Mouse (Mus musculus) ovary, postnatal 36 days (tissue): ENCODE measurements at regions not wholly inside any gene's neighbourhood (a gene's known extent, or its start where the extent isn't known, plus 50 kb on each side); places are given as distances from the start of the nearest gene placed in this dataset.

ENCODE experiments used
- DNase-seq: peaks from one replicate; pipeline ENCODE4 v3.0.0; 2022; ENCODE audit warnings: low spot score, mixed read lengths

DNA sequence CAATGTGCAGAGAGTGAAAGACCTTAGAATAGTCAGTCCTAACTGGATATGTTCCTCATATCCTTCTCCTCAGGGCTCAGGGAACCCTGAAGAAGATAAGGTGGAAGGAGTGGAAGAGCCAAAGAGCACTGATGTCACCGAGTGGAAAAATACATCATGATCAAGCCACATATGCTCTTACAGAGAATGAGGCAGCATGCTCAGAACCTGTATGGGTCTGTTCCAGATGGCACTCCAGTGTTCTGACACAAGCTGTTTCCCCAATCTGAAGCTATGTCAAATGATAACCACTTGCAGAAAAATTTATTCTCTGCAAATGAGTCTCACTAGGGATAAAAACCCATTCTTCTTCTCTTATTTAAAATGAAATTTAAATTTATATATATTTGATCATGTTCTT is 572.6 kb upstream of the Robo2 start:
- DNase-seq: no peak

DNA sequence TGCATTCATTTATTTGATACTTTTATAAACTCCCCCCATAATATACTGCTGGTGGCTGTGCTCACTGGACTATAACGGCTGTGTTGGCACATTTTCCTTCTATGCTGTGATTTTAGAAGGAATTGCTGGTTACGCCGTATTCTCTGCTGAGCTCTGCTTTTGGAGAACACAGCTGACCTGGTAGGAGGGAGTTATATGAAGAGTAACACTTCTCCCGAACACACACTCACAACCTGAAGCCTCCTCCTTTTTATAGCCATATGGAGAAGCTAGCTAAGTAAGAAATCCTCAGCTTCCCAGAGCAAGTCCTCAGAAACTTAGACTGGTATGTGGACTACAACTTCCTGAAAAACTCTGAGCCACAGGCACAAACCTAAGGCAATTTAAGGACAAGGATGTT is 554.5 kb upstream of the Robo2 start:
- DNase-seq: no peak

DNA sequence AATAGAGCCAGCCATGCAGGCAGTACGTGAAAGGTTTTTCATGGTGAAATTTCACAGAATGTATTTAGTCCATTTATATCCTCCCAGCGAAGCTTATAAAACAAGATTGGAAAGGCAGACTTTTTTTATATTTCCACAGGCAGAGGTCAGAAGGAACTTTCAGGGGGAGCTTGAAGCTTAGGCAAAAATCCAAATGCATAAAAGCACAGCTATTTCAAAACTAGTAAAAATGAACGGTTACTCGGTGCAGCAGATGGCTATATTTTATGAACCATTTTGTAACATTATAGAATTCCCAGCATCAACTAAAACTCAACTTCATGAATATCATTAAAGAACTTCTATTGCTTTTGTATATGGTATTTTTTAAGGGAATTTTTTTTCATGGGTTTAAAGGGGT is 518.1 kb upstream of the Robo2 start:
- DNase-seq: no peak

DNA sequence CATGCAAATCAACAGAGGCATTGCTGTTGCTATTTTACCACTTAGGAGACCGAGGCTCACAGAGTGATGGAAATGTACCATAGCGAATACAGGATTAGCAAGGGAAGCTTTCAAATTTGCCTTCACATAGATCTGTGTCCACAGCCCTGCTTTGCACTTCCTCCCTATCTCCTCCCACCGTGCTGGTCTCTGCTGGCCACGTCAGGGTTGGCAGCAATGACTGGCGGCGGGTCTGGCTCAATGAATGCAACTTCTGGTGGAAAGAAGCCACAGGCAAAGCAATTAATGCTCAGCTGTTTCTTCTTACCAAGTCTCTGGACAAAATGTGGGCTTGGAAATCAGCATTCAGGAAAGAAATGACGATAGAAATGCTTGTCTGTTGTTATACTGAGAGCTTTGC is 489.2 kb upstream of the Robo2 start:
- no peak for DNase-seq

DNA sequence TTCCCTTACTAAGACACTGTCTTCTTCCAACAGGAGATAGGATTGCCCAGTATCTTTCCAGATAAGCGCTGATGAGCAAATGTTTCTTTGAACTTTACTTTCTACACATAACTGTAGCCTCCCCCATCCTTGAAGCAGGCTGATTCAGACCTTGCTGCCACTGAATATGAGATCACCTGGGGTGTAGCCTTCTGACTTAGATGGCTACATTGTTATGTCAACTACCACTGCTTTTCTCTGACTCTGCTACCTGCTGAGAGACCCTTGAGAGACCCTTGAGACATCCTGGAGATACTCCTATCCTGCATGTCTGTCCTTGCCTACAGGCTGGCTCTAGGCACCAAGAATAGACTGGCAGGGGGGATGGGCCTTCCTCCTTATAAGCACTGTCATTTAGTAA is 476.1 kb upstream of the Robo2 start:
- no peak for DNase-seq

DNA sequence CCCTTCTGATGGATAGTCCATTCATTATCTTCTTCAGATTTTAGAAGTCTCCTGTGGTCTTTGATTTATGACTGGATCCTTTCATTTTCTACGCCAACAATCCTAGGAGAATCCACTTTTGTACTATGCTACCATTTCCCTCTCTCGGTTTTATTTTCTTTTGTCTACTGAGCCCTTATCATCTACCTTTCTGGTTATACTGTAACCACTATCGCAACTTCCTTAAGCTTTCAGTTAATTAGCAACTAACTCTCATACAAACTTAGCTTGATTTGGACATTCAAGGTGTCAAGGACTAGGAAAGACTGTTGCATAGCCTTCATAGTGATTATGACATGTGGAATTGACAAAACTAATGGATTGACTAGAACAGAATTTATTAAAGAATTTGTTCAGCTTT is 467.0 kb upstream of the Robo2 start:
- no peak for DNase-seq

DNA sequence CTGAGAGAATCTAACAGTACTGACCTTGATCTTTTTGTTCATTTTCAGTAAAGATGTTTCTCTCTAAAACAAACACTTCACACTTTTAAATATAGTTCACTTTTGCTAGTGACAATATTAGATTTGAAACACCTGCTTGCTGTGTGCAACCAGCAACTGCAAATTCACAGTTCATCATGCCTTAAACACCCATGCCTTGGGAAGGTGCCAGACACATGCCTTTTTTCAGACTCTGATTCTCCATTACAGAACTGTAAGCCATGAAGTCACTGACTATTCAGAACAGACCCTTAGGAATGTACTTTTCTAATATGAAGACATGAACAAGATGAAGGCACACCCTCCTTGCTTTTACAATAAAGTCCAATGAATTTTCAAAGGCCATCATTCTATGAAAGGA is 462.1 kb upstream of the Robo2 start:
- DNase-seq: no peak

DNA sequence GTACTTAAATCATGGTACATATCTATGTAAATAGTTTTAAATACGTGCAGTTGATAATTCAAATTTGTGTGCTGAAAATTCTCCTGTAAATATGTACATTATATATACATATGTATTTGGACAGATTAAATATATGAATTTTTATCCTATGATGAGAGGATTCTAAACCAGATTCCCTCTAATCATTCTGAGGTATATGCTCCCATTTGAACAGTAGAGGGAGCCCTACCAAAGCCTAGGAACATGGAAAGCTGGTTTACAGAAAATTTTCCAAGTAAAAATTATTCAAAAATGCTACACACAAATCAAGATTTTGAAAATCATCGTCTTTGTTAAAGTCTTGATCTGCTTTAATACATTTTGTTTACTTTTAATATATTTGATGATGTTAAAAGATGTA is 446.1 kb upstream of the Robo2 start:
- no peak for DNase-seq

DNA sequence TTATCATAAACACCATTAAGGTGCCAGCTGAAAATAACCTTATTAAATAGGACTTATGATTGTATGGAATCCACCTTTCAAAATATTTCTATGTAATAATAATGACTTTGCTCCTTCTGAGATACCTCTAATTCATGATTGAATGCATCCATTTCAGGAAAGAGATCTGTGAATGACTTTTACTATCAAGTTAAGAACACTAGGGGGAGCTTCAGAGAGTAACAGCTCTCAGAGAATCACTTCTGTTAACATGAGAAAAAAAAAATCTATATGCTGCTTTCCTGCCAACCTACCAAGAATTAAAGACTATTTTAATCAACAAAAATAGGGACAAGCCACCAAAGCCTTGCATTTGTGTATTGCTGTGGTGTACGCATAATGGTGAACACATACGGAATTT is 428.4 kb upstream of the Robo2 start:
- DNase-seq: no peak

DNA sequence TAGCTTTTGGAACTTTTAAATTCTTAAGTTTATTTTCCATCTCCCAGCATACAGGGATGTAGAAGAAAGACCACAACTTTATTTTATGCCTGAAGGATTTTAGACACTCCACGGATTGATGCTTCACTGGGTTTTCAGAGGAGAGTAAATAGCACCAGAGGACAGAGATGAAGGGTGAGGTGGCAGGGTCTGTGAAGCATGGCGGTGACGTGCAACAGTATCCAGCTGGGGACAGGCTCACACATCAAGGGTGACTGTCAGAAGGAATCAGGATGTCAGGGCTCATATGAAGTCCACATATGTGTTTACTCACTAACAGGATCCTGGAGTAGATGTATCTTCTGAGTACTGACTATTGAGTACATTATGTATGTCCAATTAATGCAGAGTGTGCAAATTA is 402.8 kb upstream of the Robo2 start:
- DNase-seq: no peak

DNA sequence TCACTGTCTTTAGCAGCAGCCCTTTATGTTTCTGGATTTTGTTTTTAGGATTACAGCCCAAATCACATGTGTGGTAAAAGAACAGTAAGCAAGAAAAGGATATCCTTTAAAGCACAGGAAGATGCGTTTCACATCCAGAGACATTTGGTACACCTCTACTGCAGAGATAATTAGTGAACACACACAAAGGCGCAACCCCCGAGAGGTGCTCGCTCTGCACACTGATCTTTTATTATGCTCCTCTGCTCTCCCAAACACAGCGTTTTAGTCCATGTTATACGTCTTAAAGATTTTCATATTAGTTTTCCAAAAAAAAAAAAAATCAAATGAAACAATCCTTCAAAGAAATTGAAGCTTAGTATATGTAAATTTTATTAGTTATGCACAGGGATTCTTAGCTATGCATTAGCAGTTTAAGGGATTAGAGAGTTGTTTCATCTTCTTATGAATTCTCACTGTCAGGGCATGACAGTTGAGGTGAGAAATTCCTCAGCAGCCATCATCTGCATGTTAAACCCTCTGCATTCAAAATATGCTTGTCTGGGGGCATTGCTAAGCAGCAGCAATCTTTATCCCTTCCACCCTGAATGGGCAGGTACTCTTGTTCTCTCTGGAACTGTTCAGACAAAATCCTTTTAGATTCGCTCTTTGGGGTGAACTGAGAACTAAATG is 397.7 kb upstream of the Robo2 start:
- no peak for DNase-seq

DNA sequence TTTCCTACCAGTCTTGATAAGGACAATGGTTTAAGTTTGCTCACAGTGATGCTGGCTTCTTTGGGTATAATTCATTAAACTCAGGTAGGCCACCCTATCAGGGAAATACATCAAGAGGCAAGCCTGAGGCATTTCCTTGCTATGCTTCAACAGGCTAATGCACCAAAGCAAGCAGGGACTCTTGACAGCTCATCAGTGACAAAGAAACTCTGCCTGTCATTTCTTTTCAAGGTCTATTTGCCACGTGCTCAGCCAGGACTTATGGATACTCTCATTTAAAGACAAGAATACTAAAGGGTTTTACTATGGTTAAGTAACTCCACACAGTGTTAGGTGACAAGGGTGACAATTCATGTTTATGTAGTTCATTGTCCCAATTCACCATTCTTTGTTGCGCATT is 395.1 kb upstream of the Robo2 start:
- no peak for DNase-seq

DNA sequence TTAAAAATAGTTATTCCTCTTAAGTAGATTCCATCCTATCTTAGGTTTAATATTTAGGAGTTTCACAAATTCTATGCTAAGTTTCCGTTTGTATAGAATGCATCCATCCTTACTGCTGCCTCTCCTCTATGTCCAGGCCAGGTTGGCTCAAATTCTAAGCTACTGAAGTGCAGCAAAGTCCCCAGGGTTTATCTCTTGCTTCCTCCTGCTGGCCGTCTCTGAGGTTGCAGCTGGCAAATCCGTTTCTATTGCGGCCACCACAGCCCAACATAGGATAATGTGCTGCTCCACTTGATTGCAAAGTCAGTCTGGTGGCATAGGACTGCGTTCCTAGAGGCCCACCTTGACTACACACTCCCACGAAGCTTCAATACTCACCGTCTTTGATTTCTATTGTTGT is 389.7 kb upstream of the Robo2 start:
- DNase-seq: peak; percentile 44

DNA sequence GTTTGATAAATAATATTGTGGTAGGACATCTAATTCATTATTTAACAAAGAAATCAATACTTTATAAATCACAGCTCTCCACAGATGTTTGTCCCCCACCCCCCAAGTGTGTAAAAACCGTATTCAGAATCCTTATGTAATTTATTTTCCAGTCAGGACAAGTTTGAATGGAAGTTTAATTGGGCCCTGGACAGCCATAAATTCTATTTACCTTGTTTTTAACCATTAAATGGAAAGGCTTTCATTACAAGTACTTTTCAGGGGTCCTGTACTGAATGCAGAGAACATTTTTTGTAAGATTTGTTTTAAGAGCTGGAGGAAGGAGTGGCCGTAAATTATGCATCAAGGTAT is 384.7 kb upstream of the Robo2 start:
- no peak for DNase-seq

DNA sequence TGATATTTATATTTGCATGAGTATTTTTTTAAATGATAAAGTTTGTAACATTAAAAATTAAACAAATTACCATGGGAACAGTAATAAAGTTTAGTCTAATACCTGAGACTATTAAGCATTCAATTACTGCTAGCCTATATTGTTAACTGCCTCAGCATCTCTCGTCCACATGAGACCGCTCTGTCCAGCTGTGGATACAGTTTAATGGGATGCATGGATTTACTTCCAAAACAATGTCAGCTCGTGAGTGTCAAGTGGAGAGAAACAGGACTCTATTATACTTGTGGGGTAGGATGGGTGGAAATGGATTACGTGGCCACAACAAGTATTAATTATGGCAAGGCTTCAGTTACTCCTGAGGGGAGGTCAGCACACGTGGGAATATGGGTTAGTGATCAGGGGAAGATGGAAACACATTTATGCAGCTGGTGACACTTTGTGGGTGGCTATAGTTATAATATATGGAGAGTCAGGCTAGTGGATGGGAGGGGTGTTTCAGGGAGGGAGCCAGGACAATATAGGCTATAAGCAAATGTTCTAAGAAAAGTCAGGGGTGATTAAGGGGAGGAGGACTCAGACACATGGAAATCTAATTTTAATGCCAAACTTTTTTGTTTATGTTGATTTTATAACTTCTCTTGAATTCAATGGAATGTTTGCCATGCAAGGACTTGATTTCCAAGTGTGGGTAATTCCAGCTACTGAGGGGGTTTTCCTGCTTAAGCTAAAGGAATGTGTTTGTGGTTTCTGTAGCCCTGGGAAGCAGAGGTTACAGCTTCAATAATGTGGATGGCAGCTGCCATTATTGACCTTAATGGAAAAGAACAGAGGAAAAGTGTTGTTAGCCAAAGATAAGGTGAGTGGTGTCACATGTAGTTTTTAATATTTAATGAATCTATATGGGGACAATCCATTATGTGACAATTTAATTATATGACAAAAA is 384.0 kb upstream of the Robo2 start:
- no peak for DNase-seq

DNA sequence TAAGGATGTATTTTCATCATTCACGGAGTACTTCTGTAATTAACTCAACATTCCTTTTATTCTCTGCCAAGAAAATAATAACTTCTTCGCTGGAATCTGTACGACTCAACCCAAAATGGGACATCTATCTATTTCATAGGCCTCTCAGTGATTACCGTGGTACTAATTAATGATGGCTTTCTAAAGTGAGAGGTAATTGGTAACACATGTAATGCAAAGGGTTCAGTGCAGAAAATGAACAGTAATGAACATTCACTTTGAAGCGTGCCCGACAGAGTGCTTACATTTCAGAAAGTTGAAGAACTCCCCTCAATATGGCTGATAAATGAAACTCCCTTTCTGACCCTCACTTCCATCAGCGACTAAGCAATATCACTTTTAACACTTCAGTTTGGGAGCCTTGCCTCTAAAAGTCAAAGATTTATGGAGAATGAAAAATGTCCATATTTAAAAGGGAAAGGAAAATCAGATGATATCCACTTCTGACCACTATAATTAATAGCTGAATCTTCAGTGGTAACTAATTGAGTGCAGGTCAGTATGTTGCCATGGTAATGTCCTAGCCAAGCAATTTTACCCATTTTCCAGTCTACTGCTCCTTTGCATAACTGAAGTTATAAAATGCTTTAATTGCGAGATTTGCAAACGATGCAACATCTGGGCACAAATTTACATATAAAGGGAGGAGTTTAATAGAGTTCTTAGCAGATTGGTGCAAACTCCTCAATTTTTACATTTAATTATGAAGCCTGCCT is 373.9 kb upstream of the Robo2 start:
- DNase-seq: no peak

DNA sequence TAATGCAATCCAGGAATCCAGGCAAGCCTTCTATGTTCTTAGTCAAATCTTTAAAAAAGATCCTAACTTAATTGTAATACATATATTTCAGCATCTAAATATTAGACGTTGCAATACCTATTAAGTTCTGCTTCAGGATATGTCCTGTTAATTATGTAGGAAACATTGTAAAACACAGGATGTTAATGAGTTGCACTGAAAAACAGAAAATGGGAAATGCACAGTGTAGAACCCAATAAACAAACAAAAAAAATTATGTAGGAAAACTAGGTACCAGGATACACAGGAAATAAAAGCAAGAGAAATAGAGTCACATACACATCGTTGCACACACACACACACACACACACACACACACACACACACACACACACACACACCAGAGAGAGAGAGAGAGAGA is 368.8 kb upstream of the Robo2 start:
- no peak for DNase-seq

DNA sequence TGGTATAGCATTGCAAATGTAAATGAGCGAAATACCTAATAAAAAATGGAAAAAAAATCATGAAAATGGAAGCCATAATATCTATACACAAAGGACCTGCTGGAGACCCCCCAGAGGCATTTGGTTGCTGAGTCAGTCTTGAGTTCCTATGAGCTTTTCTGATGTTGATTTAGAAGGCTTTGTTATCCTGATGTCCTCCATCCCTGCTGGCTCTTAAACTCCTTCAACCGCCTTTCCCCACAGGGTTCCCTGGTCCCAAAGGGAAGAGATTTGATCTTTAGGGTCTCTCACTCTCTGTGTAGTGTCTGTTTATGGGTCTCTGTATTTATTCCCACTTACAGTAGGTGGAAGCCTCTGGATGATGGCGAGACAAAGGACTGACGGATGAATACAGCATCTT is 356.6 kb upstream of the Robo2 start:
- DNase-seq: no peak

DNA sequence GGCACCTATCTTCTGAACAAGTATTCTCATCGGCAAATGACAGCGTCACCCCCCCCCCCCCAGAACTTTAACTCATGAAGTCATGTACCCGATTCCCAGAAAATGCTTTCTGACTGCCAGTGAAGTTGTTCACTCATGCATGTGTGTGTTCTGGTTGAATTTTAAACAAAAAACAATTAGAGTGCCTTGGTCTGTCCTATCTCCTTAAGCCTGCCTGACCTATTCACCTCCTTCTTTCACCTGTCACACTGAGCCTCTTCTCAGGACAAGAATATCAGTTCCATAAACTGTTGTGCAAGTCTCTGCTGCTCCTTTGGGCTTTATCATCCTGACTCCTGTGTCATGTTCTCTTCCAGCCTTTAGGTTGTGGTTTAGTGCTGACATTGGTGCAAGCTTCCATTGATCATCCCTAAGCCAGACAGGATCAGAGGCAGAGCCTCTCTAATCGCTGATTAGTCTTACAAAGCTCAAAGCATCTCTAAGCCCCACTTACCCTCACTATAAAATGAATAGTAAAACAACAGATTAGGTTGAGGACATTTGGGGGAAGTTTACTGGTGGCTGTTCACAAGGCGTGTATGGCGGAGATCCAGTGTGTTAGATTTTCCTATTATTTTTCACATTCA is 345.2 kb upstream of the Robo2 start:
- DNase-seq: no peak

DNA sequence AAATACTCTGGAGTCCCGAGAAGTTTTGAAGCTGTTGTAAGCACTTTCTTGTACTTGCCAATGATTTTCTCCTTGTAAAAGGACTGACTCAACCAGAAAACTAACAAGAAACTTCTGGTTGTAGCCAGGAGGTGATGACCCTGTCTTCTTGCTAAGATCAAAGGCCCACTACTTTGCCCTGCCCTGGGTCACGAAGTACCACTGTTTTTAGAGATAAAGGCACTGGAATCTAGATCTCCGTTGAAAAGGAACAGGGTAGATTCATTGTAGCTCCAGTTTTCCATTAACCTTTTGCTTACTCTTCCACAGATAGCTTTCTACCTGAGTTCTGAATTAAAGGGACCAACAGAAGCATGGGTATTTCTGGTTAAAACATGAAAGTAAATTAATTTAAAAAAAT is 339.3 kb upstream of the Robo2 start:
- DNase-seq: no peak

DNA sequence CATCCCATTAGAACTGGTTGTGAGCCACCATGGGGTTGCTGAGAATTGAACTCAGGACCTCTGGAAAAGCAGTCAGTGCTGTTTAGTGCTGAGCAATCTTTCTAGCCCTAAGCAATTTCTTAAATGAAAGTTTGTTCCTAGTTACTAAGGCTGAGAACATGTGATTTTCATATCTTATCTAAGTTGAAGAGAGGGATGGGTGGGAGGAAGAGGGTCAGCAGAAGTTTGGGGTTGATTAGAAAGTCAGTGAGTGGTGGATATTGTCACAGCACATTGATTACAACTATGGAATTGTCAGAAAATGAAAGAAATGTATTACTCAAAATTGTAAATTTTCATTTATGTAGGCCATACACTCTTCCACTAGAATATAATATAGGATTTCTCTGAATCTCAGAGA is 337.4 kb upstream of the Robo2 start:
- DNase-seq: no peak

DNA sequence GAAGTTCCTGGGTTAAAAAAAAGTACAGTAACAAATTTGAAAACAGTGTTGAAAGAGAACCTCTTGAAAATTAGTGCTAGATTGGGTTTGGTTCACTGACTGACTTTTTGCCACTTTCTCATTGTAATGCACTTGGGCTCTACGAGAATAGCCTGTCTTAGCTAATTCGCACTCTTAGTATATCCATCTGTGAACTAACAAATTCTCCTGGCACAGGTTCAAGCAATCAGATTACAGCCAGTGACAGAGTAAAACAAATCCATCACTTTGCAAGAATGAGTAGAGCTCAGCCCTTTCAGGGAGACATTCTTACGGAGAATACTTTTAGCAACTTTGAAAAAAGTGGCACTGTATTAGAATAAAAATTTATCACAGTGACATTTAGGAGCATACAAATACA is 331.9 kb upstream of the Robo2 start:
- DNase-seq: no peak
